Mouse (Mus musculus) stomach, postnatal 0 days (tissue): ENCODE results near the gene Arnt2. TPM values are rescaled to one million over a fixed set of nuclear protein-coding genes. Genes with fewer than 3 reads are reported as not detected.

Source experiments
- ATAC-seq: fragments of 200-750 bp; cut with Nextera tagmentation; 2 replicates; pipeline ENCODE4 v1.8.0; 2017; ENCODE audit not compliant: low FRiP score, low TSS enrichment
- DNase-seq: peaks from one replicate; pipeline ENCODE4 v3.0.0-alpha.2; 2016; ENCODE audit warnings: low spot score
- H3K27ac ChIP-seq: fragments of 300-500 bp; sonication (generic); replicated peaks from 2 replicates; pipeline ENCODE4 v1.5.1; 2014; ENCODE audit warnings: mild to moderate bottlenecking, control low read depth
- H3K27me3 ChIP-seq: fragments of 300-500 bp; sonication (generic); 2 replicates; pipeline ENCODE4 v1.6.1; 2014; ENCODE audit warnings: low read length; ENCODE audit not compliant: control insufficient read depth, insufficient read depth
- H3K36me3 ChIP-seq: fragments of 300-500 bp; sonication (generic); 2 replicates; pipeline ENCODE4 v1.6.1; 2014; ENCODE audit warnings: low read length, mixed read lengths; ENCODE audit not compliant: control insufficient read depth, insufficient read depth
- H3K4me1 ChIP-seq: fragments of 300-500 bp; sonication (generic); replicated peaks from 2 replicates; pipeline ENCODE4 v1.6.1; 2014; ENCODE audit warnings: antibody characterized with exemption; ENCODE audit not compliant: control insufficient read depth, insufficient read depth
- H3K4me2 ChIP-seq: fragments of 300-500 bp; sonication (generic); replicated peaks from 2 replicates; pipeline ENCODE4 v1.6.1; 2014; ENCODE audit warnings: low read depth, mild to moderate bottlenecking, control low read depth, moderate library complexity
- H3K4me3 ChIP-seq: fragments of 300-500 bp; sonication (generic); 2 replicates; pipeline ENCODE4 v1.5.1; 2014; ENCODE audit warnings: low read depth, low read length, control low read depth
- H3K9ac ChIP-seq: fragments of 300-500 bp; sonication (generic); 2 replicates; pipeline ENCODE4 v1.6.1; 2014; ENCODE audit warnings: mild to moderate bottlenecking, low read length, control low read depth, mixed read lengths
- H3K9me3 ChIP-seq: fragments of 300-500 bp; sonication (generic); 2 replicates; pipeline ENCODE4 v1.6.1; 2016; ENCODE audit warnings: low read length; ENCODE audit not compliant: control insufficient read depth
- CTCF ChIP-seq: IDR thresholded peaks from 2 replicates; pipeline ENCODE4 v1.5.1; 2016; ENCODE audit warnings: antibody characterized with exemption, low read depth, mild to moderate bottlenecking, moderate library complexity
- EP300 ChIP-seq: optimal IDR thresholded peaks from 2 replicates; pipeline ENCODE3; 2016; ENCODE audit warnings: antibody characterized with exemption
- WGBS: fragments of 180-500 bp; shearing (Covaris S2); extraction: QIAGEN DNeasy Blood & Tissue Kit; methylation state at CpG from one replicate; pipeline ENCODE4 v1.1.7; 2014; 5-methylcytosine and 5-hydroxymethylcytosine counted together
- polyA plus RNA-seq: library from polyadenylated mRNA; unstranded; fragments of >200 nt; fragmentation: Nextera tagmentation; extraction: Ambion mirVana; gene quantifications from 2 replicates; pipeline ENCODE4 v1.2.1, GENCODE M21; 2015

Gene Arnt2
- polyA plus RNA-seq, 1 experiment from 2014 or later: 0.89 TPM

- DNase-seq: no peak
- H3K36me3 ChIP-seq: no peaks in the 10 kb centered on the region
- no peaks in the 10 kb centered on the region for H3K27me3 ChIP-seq
- H3K9me3 ChIP-seq: no peaks in the 10 kb centered on the region
- no peak overlapping the region for H3K9ac ChIP-seq
- WGBS: 81% methylated on average over 2 of the region's 2 CpGs
- no peak overlapping the region for H3K4me3 ChIP-seq
- no peak overlapping the region for H3K4me2 ChIP-seq
- TF ChIP-seq CTCF (no peak), EP300 (no peak)
- no peak overlapping the region for H3K27ac ChIP-seq
- no peaks in the 10 kb centered on the region for H3K4me1 ChIP-seq
- no peak for ATAC-seq
These were observed 32.5 kb upstream of the Arnt2 start for GRCm38 (mm10) chr7:84442343-84442911.

- Histone ChIP-seq H3K9ac (no peak overlapping the region), H3K36me3 (no peaks in the 10 kb centered on the region), H3K27ac (no peak overlapping the region), H3K4me2 (no peak overlapping the region), H3K9me3 (no peaks in the 10 kb centered on the region), H3K27me3 (no peaks in the 10 kb centered on the region), H3K4me3 (no peak overlapping the region), H3K4me1 (no peaks in the 10 kb centered on the region)
- ATAC-seq (peak; percentile 90), DNase-seq (no peak)
- TF ChIP-seq EP300: no peak
- no peak for TF ChIP-seq CTCF
- 38% methylated on average over 1 of the region's 1 CpGs for WGBS
These were observed 29.6 kb upstream of the Arnt2 start for GRCm38 (mm10) chr7:84439606-84440005.

GRCm38 (mm10) chr7:84434901-84435300 lies 24.9 kb upstream of the Arnt2 start:
- H3K27me3 ChIP-seq: no peaks in the 10 kb centered on the region
- H3K4me3 ChIP-seq: no peak overlapping the region
- WGBS: 35% methylated on average over 2 of the region's 2 CpGs
- H3K9ac ChIP-seq: no peak overlapping the region
- ATAC-seq (no peak), DNase-seq (no peak)
- no peaks in the 10 kb centered on the region for H3K36me3 ChIP-seq
- H3K4me2 ChIP-seq: no peak overlapping the region
- H3K9me3 ChIP-seq: no peaks in the 10 kb centered on the region
- H3K4me1 ChIP-seq: no peaks in the 10 kb centered on the region
- no peak for TF ChIP-seq EP300
- no peak for TF ChIP-seq CTCF
- H3K27ac ChIP-seq: no peak overlapping the region

- no peak overlapping the region for H3K4me2 ChIP-seq
- H3K27ac ChIP-seq: no peak overlapping the region
- no peak for ATAC-seq
- no peaks in the 10 kb centered on the region for H3K36me3 ChIP-seq
- H3K4me3 ChIP-seq: no peak overlapping the region
- no peak overlapping the region for H3K9ac ChIP-seq
- DNase-seq: no peak
- no peaks in the 10 kb centered on the region for H3K4me1 ChIP-seq
- no peaks in the 10 kb centered on the region for H3K9me3 ChIP-seq
- TF ChIP-seq CTCF (no peak), EP300 (no peak)
- H3K27me3 ChIP-seq: no peaks in the 10 kb centered on the region
These were observed 22.2 kb upstream of the Arnt2 start for GRCm38 (mm10) chr7:84432151-84432550.

- TF ChIP-seq EP300 (no peak), CTCF (no peak)
- Histone ChIP-seq H3K4me3 (no peak overlapping the region), H3K4me1 (no peaks in the 10 kb centered on the region), H3K4me2 (no peak overlapping the region), H3K27ac (no peak overlapping the region), H3K27me3 (no peaks in the 10 kb centered on the region), H3K9me3 (no peaks in the 10 kb centered on the region), H3K36me3 (no peaks in the 10 kb centered on the region), H3K9ac (no peak overlapping the region)
- DNase-seq (no peak), ATAC-seq (no peak)
- WGBS: 57% methylated on average over 2 of the region's 2 CpGs
These were observed 17.2 kb upstream of the Arnt2 start for GRCm38 (mm10) chr7:84427221-84427620.

- 74% methylated on average over 7 of the region's 7 CpGs for WGBS
- H3K27me3 ChIP-seq: no peaks in the 10 kb centered on the region
- H3K9ac ChIP-seq: no peak overlapping the region
- H3K4me3 ChIP-seq: no peak overlapping the region
- no peak for ATAC-seq
- no peak overlapping the region for H3K4me2 ChIP-seq
- H3K4me1 ChIP-seq: no peaks in the 10 kb centered on the region
- no peaks in the 10 kb centered on the region for H3K9me3 ChIP-seq
- H3K36me3 ChIP-seq: no peaks in the 10 kb centered on the region
- peak; percentile 55 for DNase-seq
- H3K27ac ChIP-seq: no peak overlapping the region
- peak; percentile 66 for TF ChIP-seq CTCF
- no peak for TF ChIP-seq EP300
These were observed 14.9 kb upstream of the Arnt2 start for GRCm38 (mm10) chr7:84424670-84425385.
